Mouse (Mus musculus): ENCODE measurements around the gene Adamts1. TPM values are rescaled to one million over a fixed set of nuclear protein-coding genes. Genes with fewer than 3 reads are reported as not detected.

The Adamts1 gene
- polyA plus RNA-seq (2021): 341 TPM

- ChIA-PET CTCF (interaction anchor here (1.0 to 1.5 kb wide), 4 partner anchors 50 to 1591 kb away, joined by 3 to 4 read pairs (median 4); no protein-coding TSS in a partner anchor), POLR2A (interaction anchor here (0.6 to 2.1 kb wide), 5 partner anchors 18 to 1504 kb away, joined by 3 to 7 read pairs (median 4); no protein-coding TSS in a partner anchor)
- TF ChIP-seq CTCF (IDR thresholded peaks at IDR 0.05): no peak
- H3K27me3 ChIP-seq: no peaks in the 10 kb centered on the region
- ATAC-seq: peak; percentile 71
- peak; percentile 67 for DNase-seq (ENCODE audit: low read depth, low spot score)
- in situ Hi-C loops (cut with MboI; ENCODE audit: low pct_unique_long_range_greater_than_20kb): loop anchor here (5.0 to 10.0 kb wide), 2 partner anchors 1004 to 1262 kb away; no protein-coding TSS in a partner anchor
Measured at GRCm38 (mm10) chr16:85802954-85803353, at the start of gene Adamts1. Adamts1 (minus strand) TSS chr16:85803113.

- H3K27me3 ChIP-seq: no peaks in the 10 kb centered on the region
- in situ Hi-C loops (cut with MboI; ENCODE audit: low pct_unique_long_range_greater_than_20kb): no loop called here
- ChIA-PET CTCF (no interaction called here), POLR2A (no interaction called here)
- no peak for ATAC-seq
- DNase-seq (ENCODE audit: low read depth, low spot score): no peak
- no peak for TF ChIP-seq CTCF (IDR thresholded peaks at IDR 0.05)
Measured at GRCm38 (mm10) chr16:85827066-85827465, 24.2 kb upstream of the Adamts1 start.

DNA sequence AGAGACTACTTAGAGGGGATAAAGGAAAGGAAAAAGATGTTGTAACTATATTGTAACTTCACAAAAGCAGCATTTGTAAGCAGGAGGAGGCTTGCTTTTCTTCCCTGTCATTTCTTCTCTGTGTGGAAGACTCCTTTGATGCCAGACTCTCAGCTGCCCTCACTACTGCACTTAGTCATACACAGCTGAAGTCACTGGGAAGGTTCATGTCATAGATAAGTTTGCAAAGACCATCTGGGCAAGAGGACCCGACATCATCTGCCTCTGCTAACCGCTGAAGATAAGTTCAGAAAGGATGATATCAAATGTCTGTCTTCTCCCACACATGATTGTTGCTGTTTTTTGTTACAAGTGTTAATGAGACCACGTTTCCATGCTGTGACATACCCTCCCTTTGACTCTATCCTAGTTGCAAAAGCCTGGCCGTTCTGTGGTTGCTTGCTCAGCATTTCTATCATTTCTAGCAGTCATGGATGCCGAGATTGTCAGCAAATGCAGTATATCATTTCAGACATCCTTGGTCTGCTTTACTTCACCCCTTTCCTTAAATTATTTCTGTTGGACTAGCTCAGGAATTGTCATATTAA, 19.5 kb upstream of the Adamts1 start:
- in situ Hi-C loops (cut with MboI; ENCODE audit: low pct_unique_long_range_greater_than_20kb): no loop called here
- CTCF ChIA-PET: no interaction called here
- no peaks in the 10 kb centered on the region for H3K27me3 ChIP-seq
- POLR2A ChIA-PET: no interaction called here
- ATAC-seq: no peak
- no peak for DNase-seq (ENCODE audit: low read depth, low spot score)
- no peak for TF ChIP-seq CTCF (IDR thresholded peaks at IDR 0.05)

DNA sequence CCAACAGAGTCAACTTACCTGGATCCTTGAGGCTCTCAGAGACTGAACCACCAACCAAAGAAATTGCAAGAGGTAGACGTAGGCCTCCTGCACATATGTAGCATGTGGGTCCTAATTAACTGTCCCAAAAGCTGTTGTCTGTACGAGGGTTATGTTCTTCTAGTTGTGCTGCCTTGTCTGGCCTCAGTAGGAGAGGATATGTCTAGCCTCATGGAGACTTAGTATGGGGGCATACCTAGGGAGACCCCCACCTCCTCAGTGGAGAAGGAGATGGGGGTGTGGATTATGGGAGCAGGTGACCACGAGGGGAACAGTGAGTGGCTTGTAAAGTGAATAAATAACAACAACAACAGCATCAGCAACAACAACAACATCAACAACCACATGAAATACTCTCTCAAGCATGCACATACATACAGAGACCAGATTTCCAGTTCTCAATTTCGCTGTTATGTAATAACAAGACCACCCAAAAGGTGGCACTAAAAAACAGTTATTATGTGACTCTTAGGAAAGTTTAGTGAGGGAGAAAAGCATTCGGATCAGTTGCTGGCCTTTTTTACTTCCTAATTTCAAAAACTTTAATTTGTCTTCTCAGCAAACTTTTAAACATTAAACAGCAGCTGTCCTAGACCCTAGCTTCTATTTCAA, 17.0 kb upstream of the Adamts1 start:
- POLR2A ChIA-PET: no interaction called here
- in situ Hi-C loops (cut with MboI; ENCODE audit: low pct_unique_long_range_greater_than_20kb): no loop called here

DNA sequence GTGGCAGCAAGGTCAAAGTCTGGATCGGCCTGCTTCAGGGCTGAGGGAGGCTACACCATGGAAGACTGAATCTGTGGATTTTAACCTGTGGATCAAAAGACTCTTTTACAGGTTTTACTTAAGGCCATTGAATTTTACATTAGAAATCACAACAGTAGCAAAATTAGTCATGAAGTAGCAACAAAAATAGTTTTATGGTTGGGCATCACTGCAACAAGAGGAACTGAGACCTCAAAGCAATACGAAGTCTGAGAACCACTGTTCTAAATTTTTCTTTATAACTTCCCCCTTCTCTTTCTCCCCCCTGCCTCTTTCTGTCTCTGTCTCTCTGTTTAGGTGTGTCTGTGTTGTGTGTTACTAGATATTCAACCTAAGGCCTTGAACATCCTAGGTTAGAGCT, 11.2 kb upstream of the Adamts1 start:
- DNase-seq (ENCODE audit: low read depth, low spot score): no peak
- ChIA-PET POLR2A (no interaction called here), CTCF (no interaction called here)
- ATAC-seq: no peak
- TF ChIP-seq CTCF (IDR thresholded peaks at IDR 0.05): no peak
- H3K27me3 ChIP-seq: no peaks in the 10 kb centered on the region
- in situ Hi-C loops (cut with MboI; ENCODE audit: low pct_unique_long_range_greater_than_20kb): no loop called here

More for the DNA sequence above, 17.0 kb upstream of the Adamts1 start:
- DNase-seq (ENCODE audit: low read depth, low spot score): no peak
- no peaks in the 10 kb centered on the region for H3K27me3 ChIP-seq
- CTCF ChIA-PET: interaction anchor here (1.8 kb wide), 1 partner anchor 9 kb away, joined by 4 read pairs; no protein-coding TSS in a partner anchor
- peak; percentile 32 for TF ChIP-seq CTCF (IDR thresholded peaks at IDR 0.05)
- no peak for ATAC-seq

- DNase-seq (ENCODE audit: low read depth, low spot score) (no peak), ATAC-seq (no peak)
- in situ Hi-C loops (cut with MboI; ENCODE audit: low pct_unique_long_range_greater_than_20kb): loop anchor here (5.0 to 10.0 kb wide), 7 partner anchors 495 to 1590 kb away; no protein-coding TSS in a partner anchor
- CTCF ChIA-PET: interaction anchor here (0.7 to 4.4 kb wide), 12 partner anchors 495 to 1441 kb away, joined by 3 to 39 read pairs (median 4); no protein-coding TSS in a partner anchor
- H3K27me3 ChIP-seq: no peaks in the 10 kb centered on the region
- no peak for TF ChIP-seq CTCF (IDR thresholded peaks at IDR 0.05)
- POLR2A ChIA-PET: no interaction called here
Measured at GRCm38 (mm10) chr16:85807626-85808025, 4.7 kb upstream of the Adamts1 start.

DNA sequence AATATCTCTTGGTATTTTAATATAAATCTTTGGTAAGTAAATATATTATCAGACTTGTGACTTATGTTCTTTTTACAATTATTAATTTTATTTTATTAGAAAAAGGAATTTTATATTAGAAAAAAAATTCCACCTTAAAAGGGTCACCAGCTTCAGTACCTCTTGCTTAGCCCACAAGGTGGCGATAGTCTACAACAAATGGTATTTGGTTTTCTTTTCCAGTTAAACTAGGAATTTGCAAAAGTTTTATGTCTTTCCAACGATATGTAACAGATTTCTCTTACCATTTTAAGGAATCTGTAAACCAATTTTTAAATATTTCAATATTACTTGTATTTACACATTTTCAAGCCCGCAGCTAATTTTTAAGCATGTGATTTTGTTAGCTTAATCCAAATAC, 4.2 kb upstream of the Adamts1 start:
- ATAC-seq (no peak), DNase-seq (ENCODE audit: low read depth, low spot score) (no peak)
- in situ Hi-C loops (cut with MboI; ENCODE audit: low pct_unique_long_range_greater_than_20kb): loop anchor here (5.0 to 10.0 kb wide), 7 partner anchors 495 to 1590 kb away; no protein-coding TSS in a partner anchor
- no peaks in the 10 kb centered on the region for H3K27me3 ChIP-seq
- ChIA-PET POLR2A (no interaction called here), CTCF (interaction anchor here (0.7 to 4.4 kb wide), 14 partner anchors 315 to 1441 kb away, joined by 3 to 39 read pairs (median 4); no protein-coding TSS in a partner anchor)
- TF ChIP-seq CTCF (IDR thresholded peaks at IDR 0.05): no peak

DNA sequence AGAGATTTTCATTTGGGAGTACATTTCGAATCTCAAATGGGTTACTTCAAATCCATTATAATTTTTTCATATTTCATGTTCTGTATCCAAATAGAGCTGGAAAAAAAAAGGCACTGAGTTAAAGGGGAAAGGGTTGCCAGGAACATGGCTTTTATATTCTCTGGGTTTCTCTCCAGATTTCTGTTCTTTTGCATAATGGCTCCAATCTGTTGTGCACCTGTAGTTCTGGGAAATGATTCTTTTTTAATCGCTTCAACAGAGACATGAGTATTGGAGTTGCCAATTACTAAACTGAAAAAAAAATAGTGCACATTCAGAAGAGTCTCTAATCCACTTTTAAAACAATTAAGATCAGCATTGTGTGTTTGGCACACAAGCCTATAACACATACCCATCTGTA, 2.7 kb upstream of the Adamts1 start:
- no peak for TF ChIP-seq CTCF (IDR thresholded peaks at IDR 0.05)

GRCm38 (mm10) chr16:85803613-85804551, 969 bp upstream of the Adamts1 start:
- in situ Hi-C loops (cut with MboI; ENCODE audit: low pct_unique_long_range_greater_than_20kb): loop anchor here (5.0 to 10.0 kb wide), 2 partner anchors 1003 to 1261 kb away; no protein-coding TSS in a partner anchor
- ATAC-seq (no peak), DNase-seq (ENCODE audit: low read depth, low spot score) (no peak)
- ChIA-PET POLR2A (interaction anchor here (0.6 to 2.1 kb wide), 9 partner anchors 18 to 1503 kb away, joined by 3 to 7 read pairs (median 4); no protein-coding TSS in a partner anchor), CTCF (interaction anchor here (1.0 to 1.5 kb wide), 3 partner anchors 51 to 1590 kb away, joined by 3 to 4 read pairs (median 4); no protein-coding TSS in a partner anchor)
- H3K27me3 ChIP-seq: no peaks in the 10 kb centered on the region
- no peak for TF ChIP-seq CTCF (IDR thresholded peaks at IDR 0.05)

More for the DNA sequence above, 2.7 kb upstream of the Adamts1 start:
- ATAC-seq: no peak
- CTCF ChIA-PET: interaction anchor here (4.0 to 4.4 kb wide), 2 partner anchors 839 to 1076 kb away, joined by 31 to 32 read pairs; no protein-coding TSS in a partner anchor
- no peaks in the 10 kb centered on the region for H3K27me3 ChIP-seq
- in situ Hi-C loops (cut with MboI; ENCODE audit: low pct_unique_long_range_greater_than_20kb): loop anchor here (5.0 to 10.0 kb wide), 7 partner anchors 497 to 1592 kb away; no protein-coding TSS in a partner anchor
- DNase-seq (ENCODE audit: low read depth, low spot score): no peak
- POLR2A ChIA-PET: no interaction called here

Data from Patski (cell line).